Mouse (Mus musculus) adrenal gland, postnatal 0 days (tissue): Measurements from ENCODE around the gene Mpdz. TPM values are rescaled to one million over a fixed set of nuclear protein-coding genes. Genes with fewer than 3 reads are reported as not detected.

Experiments used
- polyA plus RNA-seq: library from polyadenylated mRNA; unstranded; fragments of >200 nt; fragmentation: Nextera tagmentation; extraction: Ambion mirVana; gene quantifications from 2 replicates; pipeline ENCODE4 v1.2.1, GENCODE M21; 2015

The Mpdz gene
- polyA plus RNA-seq = 9.4 and 17.8 TPM in 2 replicates

DNA sequence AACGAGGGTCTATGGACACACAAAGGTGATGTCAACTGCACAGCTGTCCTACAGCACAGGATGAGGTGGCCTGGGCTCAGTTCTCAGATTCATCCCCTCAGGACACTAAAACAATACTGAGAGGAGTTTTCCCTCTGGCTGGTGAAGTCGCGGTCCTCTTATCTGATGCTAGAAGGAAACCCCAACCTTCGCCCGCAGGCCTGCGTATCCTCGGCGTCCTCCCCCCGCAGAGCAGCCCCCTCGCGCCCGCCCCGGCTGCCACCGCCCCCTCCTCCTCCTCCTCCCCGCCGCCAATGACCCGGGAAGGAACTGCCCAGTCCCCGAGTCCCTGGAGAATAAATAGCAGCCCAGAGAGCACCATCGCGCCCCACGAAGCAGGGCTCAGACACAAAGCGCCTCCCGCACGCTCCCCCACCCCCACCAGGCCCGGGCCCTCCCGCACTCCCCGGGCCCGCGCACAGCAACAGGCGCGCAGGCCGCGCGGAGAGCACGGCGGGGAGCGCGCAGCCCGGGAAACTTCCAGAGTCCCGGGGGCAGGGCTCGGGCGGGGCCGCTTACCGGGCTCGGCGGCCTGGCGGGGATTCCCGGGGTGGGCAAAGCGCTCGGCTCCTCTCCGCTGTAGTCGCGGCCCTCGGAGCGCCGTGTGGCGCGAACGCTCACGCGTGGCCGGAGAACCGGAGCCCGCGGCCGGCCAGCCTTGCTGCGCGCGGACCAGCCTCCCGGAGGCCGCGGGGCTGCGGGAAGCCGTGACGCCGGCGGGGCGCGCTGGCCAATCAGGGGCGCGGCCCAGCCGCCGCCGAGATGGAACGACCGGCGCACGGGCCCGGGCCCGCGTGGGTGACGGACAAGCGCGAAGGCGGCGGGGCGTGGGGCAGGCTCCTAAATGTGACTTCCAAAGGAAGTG, at the start of gene Mpdz:
Gene Mpdz (minus strand): TSS at position 738 of the 904 bp plus-strand sequence.

